Mouse (Mus musculus) stomach, embryonic 14.5 days (tissue): Measurements from ENCODE around the gene Nav2. TPM values are rescaled to one million over a fixed set of nuclear protein-coding genes. Genes with fewer than 3 reads are reported as not detected.
A peak's percentile ranks its signal among the peaks of the same experiment; 100 is the strongest.

Source experiments
- ATAC-seq: fragments of 200-750 bp; cut with Nextera tagmentation; 2 replicates; pipeline ENCODE4 v1.8.0; 2017; ENCODE audit warnings: low read depth, moderate TSS enrichment; ENCODE audit not compliant: insufficient number of reproducible peaks, insufficient read depth, low FRiP score
- H3K27ac ChIP-seq: fragments of 300-500 bp; sonication (generic); 2 replicates; pipeline ENCODE4 v1.5.1; 2014; ENCODE audit warnings: mild to moderate bottlenecking, low read length, moderate library complexity, mixed read lengths
- H3K27me3 ChIP-seq: fragments of 300-500 bp; sonication (generic); 2 replicates; pipeline ENCODE4 v1.6.1; 2014; ENCODE audit warnings: low read length, control low read depth, mixed read lengths; ENCODE audit not compliant: control insufficient read depth, insufficient read depth
- H3K36me3 ChIP-seq: fragments of 300-500 bp; sonication (generic); 2 replicates; pipeline ENCODE4 v1.6.1; 2014; ENCODE audit warnings: mild to moderate bottlenecking, control low read depth, low read length, moderate library complexity, mixed read lengths; ENCODE audit not compliant: control insufficient read depth, insufficient read depth
- H3K4me1 ChIP-seq: fragments of 300-500 bp; sonication (generic); 2 replicates; pipeline ENCODE4 v1.6.1; 2014; ENCODE audit warnings: low read length, control low read depth, mixed read lengths; ENCODE audit not compliant: control insufficient read depth, insufficient read depth
- H3K4me2 ChIP-seq: fragments of 300-500 bp; sonication (generic); replicated peaks from 2 replicates; pipeline ENCODE4 v1.6.1; 2014; ENCODE audit warnings: low read depth, low read length, control low read depth
- H3K4me3 ChIP-seq: fragments of 300-500 bp; sonication (generic); 2 replicates; pipeline ENCODE4 v1.5.1; 2014; ENCODE audit warnings: low read depth, low read length, control low read depth
- H3K9ac ChIP-seq: fragments of 300-500 bp; sonication (generic); replicated peaks from 2 replicates; pipeline ENCODE4 v1.6.1; 2014; ENCODE audit warnings: low read depth, mild to moderate bottlenecking, control low read depth, low read length, moderate library complexity, mixed read lengths
- H3K9me3 ChIP-seq: fragments of 300-500 bp; sonication (generic); 2 replicates; pipeline ENCODE4 v1.6.1; 2016; ENCODE audit warnings: low read depth, low read length, control low read depth; ENCODE audit not compliant: control insufficient read depth
- whole genome bisulfite sequencing: fragments of 180-500 bp; shearing (Covaris S2); extraction: QIAGEN DNeasy Blood & Tissue Kit; methylation state at CpG from one replicate; pipeline ENCODE4 v1.1.7; 2014; 5-methylcytosine and 5-hydroxymethylcytosine counted together
- polyA plus RNA-seq: library from polyadenylated mRNA; unstranded; fragments of >200 nt; fragmentation: Nextera tagmentation; extraction: Ambion mirVana; gene quantifications from 2 replicates; pipeline ENCODE4 v1.2.1, GENCODE M21; 2014

The Nav2 gene
- polyA plus RNA-seq, 1 experiment from 2014 or later = 41.1 TPM

DNA sequence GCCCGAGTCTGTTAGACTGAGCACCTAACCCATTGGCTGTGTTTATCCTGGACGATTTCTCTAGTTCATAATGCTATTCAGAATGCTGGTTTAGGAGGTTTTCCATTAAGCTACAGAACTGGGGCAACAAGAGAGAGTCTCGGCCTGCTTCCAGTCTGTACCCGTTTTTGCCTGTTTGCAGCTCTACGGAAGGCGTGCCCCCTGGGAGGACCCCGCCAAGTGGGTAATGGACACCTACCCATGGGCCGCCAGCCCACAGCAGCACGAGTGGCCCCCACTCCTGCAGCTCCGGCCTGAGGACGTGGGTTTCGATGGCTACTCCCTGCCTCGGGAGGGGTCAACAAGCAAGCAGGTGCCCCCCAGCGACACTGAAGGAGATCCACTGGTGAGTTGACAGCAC lies 695.7 kb downstream of the Nav2 start:
- no peaks in the 10 kb centered on the region for H3K9me3 ChIP-seq
- H3K27ac ChIP-seq = no peak overlapping the region
- no peak overlapping the region for H3K4me3 ChIP-seq
- no peaks in the 10 kb centered on the region for H3K4me1 ChIP-seq
- no peak overlapping the region for H3K9ac ChIP-seq
- no peaks in the 10 kb centered on the region for H3K27me3 ChIP-seq
- peaks cover 10% of the 10 kb centered on the region; the same call in 1 of the 2 replicates for H3K36me3 ChIP-seq
- ATAC-seq = no peak
- WGBS = 93% methylated on average over 14 of the region's 14 CpGs
- no peak overlapping the region for H3K4me2 ChIP-seq

DNA sequence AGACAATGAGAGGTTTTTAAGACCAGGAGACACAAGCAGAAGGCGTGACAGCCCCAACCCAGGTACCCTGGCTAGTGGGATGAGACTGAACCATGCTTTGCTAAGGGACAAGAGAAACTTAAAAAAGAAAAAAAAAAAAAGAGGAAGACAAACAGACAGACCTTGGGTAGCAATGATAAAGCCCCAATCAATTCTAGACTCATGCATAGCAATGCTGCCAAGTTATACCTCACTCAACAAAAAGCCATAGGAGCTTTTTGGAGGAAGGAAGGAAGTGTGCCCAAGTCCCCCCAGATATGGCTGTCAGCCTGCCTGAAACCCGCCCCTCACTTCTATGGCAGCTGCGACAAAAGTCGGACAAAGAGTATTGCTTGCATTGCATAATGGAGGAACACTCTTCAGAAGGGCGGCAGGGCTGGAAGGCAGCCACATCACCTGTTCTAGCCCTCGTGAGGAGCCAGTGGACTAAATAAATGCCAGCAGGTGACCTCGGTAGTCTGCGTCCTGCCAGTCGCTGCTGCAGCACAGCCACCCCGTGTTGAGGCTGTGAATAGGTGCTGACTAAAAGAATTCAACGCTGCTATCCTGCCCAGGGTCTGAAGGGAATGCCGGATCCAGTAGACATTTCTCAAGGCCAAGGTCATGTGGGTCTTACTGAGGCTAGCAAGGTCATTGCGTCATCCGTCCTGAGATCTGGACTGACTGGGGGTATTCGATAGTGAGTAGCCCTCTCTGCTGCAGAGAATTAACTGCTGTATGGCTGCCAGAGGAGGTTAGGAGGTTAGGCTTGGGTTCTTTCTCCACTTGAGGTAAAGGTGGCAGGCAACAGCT lies 696.7 kb downstream of the Nav2 start:
- Histone ChIP-seq H3K4me3 (no peak overlapping the region), H3K4me1 (no peaks in the 10 kb centered on the region), H3K9me3 (no peaks in the 10 kb centered on the region), H3K36me3 (peaks cover 7% of the 10 kb centered on the region; the same call in 1 of the 2 replicates), H3K27ac (no peak overlapping the region), H3K4me2 (no peak overlapping the region), H3K27me3 (no peaks in the 10 kb centered on the region), H3K9ac (no peak overlapping the region)
- 89% methylated on average over 15 of the region's 15 CpGs for WGBS
- ATAC-seq = no peak

DNA sequence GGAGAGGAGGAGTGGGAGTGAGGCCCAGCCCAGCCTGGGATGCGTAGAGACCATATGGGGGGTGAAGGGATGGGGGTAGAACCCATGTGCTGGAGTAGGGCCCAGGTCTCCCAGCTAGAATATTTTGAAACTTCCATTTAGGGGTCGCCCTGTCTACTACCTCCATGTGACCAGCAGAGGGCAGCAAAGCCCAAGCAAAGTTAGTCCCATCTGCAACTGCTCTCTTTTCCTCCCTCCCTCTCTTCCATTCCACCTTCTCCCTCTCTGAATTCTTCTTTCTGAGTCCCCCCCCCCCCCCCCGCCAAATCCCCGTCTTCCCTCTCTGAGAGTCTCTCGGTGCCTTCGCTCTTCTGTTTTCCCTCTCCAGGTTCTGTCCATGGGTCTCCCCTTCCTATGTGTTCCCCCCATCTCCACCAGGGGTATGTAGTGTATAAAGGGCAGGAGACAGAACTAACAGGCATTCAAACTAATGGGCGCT lies 707.8 kb downstream of the Nav2 start:
- H3K4me2 ChIP-seq = no peak overlapping the region
- H3K4me3 ChIP-seq = no peak overlapping the region
- peak; percentile 53; the same call in 1 of the 2 replicates for ATAC-seq

DNA sequence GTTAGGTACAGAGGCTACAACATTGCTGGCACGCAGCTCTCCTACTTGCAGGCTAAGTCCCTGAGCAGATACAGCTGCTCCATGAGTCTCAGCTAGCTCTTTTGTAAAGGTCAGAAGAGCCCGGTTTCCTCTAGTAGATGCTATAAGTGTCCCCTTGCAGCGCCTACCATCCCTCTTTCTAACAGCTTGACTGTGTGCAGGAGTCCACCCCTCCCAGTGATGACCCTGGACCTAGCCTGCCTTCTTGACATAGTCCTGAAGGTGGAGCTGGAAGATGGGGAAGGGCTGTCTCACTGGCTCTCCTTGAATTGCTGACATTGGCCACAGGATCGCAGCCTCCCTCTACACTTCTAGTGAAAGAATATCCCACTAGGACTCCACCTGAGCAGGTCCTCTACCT lies 708.6 kb downstream of the Nav2 start:
- Histone ChIP-seq H3K9me3 (no peaks in the 10 kb centered on the region), H3K27ac (no peak overlapping the region), H3K27me3 (no peaks in the 10 kb centered on the region), H3K4me2 (no peak overlapping the region), H3K9ac (no peak overlapping the region), H3K4me3 (no peak overlapping the region), H3K4me1 (no peaks in the 10 kb centered on the region), H3K36me3 (no peaks in the 10 kb centered on the region)
- no peak for ATAC-seq
- WGBS = 67% methylated on average over 4 of the region's 4 CpGs

More for the DNA sequence above, 707.8 kb downstream of the Nav2 start:
- no peaks in the 10 kb centered on the region for H3K9me3 ChIP-seq
- 6% methylated on average over 7 of the region's 7 CpGs for WGBS
- H3K36me3 ChIP-seq = no peaks in the 10 kb centered on the region
- H3K9ac ChIP-seq = no peak overlapping the region
- no peak overlapping the region for H3K27ac ChIP-seq
- no peaks in the 10 kb centered on the region for H3K27me3 ChIP-seq
- no peaks in the 10 kb centered on the region for H3K4me1 ChIP-seq

GRCm38 (mm10) chr7:49620160-49620559 lies 711.6 kb downstream of the Nav2 start:
- H3K27me3 ChIP-seq = no peaks in the 10 kb centered on the region
- ATAC-seq = no peak
- no peak overlapping the region for H3K4me2 ChIP-seq

GRCm38 (mm10) chr7:49631885-49632284 lies 723.4 kb downstream of the Nav2 start:
- Histone ChIP-seq H3K9ac (no peak overlapping the region), H3K4me1 (peaks cover 6% of the 10 kb centered on the region; the same call in 1 of the 2 replicates), H3K27ac (no peak overlapping the region), H3K27me3 (peaks cover 52% of the 10 kb centered on the region), H3K9me3 (no peaks in the 10 kb centered on the region; the same call in 1 of the 2 replicates), H3K4me2 (no peak overlapping the region), H3K36me3 (no peaks in the 10 kb centered on the region), H3K4me3 (no peak overlapping the region)
- ATAC-seq = no peak
- WGBS = 17% methylated on average over 9 of the region's 9 CpGs

More at GRCm38 (mm10) chr7:49620160-49620559, 711.6 kb downstream of the Nav2 start:
- Histone ChIP-seq H3K9me3 (no peaks in the 10 kb centered on the region), H3K9ac (no peak overlapping the region), H3K36me3 (no peaks in the 10 kb centered on the region), H3K4me3 (no peak overlapping the region), H3K27ac (no peak overlapping the region), H3K4me1 (no peaks in the 10 kb centered on the region)
- WGBS = 82% methylated on average over 1 of the region's 1 CpGs

- 4% methylated on average over 24 of the region's 24 CpGs for WGBS
- Histone ChIP-seq H3K4me2 (no peak overlapping the region), H3K4me1 (peaks cover 6% of the 10 kb centered on the region; the same call in 1 of the 2 replicates), H3K36me3 (no peaks in the 10 kb centered on the region), H3K27me3 (peaks cover 56% of the 10 kb centered on the region), H3K27ac (no peak overlapping the region), H3K9ac (no peak overlapping the region), H3K9me3 (no peaks in the 10 kb centered on the region; the same call in 1 of the 2 replicates), H3K4me3 (no peak overlapping the region)
- ATAC-seq = no peak
These were observed 723.9 kb downstream of the Nav2 start for GRCm38 (mm10) chr7:49632391-49632790.

DNA sequence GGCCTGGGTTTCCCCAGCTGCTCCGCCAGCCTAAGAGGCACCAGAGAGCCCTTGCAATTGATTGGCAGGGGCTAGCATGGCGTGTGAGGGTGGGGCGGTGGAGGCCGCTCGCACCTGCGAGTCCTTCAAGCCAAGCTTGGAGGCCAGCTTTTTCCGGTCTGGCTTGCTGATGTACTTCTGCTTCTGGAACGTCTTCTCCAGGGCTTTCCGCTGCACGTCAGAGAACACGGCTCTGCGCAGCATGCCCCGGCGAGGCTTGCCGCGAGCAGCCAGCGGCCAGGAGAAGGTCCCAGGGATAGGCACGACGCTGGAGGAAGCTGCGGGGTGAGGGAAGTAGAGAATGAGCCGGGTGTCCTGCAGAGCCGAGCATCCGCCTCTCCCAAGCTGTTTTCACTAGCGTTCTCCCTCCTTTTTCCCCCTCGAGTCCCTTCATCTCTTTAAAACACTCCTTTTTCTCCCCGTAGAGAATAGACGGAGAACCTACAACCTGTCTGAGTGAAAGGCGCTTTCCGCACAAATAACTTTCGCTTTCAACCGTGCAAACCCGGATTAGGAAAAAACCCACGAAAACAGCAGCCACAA lies 725.0 kb downstream of the Nav2 start:
- H3K4me2 ChIP-seq = peak overlapping the region; percentile 49
- H3K9me3 ChIP-seq = no peaks in the 10 kb centered on the region; the same call in 1 of the 2 replicates
- no peaks in the 10 kb centered on the region for H3K36me3 ChIP-seq
- H3K27me3 ChIP-seq = peaks cover 56% of the 10 kb centered on the region
- no peak overlapping the region for H3K9ac ChIP-seq
- H3K4me1 ChIP-seq = peaks cover 6% of the 10 kb centered on the region; the same call in 1 of the 2 replicates
- peak overlapping the region; percentile 26 for H3K4me3 ChIP-seq
- under 1% methylated on average over 33 of the region's 33 CpGs for WGBS
- peak; percentile 46; the same call in 1 of the 2 replicates for ATAC-seq
- no peak overlapping the region for H3K27ac ChIP-seq
